Mouse (Mus musculus) midbrain, embryonic 15.5 days (tissue): ENCODE measurements at regions not wholly inside any gene's neighbourhood (a gene's known extent, or its start where the extent isn't known, plus 50 kb on each side); places are given as distances from the start of the nearest gene placed in this dataset.

Experiments used
- ATAC-seq: fragments of 200-750 bp; cut with Nextera tagmentation; replicated peaks from 2 replicates; pipeline ENCODE4 v1.8.0; 2017; ENCODE audit warnings: moderate TSS enrichment
- H3K27ac ChIP-seq: fragments of 300-500 bp; sonication (generic); 2 replicates; pipeline ENCODE4 v1.5.1; 2015; ENCODE audit warnings: mild to moderate bottlenecking, inconsistent platforms
- H3K27me3 ChIP-seq: fragments of 300-500 bp; sonication (generic); replicated peaks from 2 replicates; pipeline ENCODE4 v1.6.1; 2015; ENCODE audit warnings: inconsistent platforms
- H3K36me3 ChIP-seq: fragments of 300-500 bp; sonication (generic); replicated peaks from 2 replicates; pipeline ENCODE4 v1.6.1; 2015; ENCODE audit warnings: inconsistent platforms
- H3K4me1 ChIP-seq: fragments of 300-500 bp; sonication (generic); 2 replicates; pipeline ENCODE4 v1.6.1; 2015; ENCODE audit warnings: inconsistent platforms
- H3K4me2 ChIP-seq: fragments of 300-500 bp; sonication (generic); 2 replicates; pipeline ENCODE4 v1.6.1; 2015; ENCODE audit warnings: inconsistent platforms, mild to moderate bottlenecking, moderate library complexity
- H3K4me3 ChIP-seq: fragments of 300-500 bp; sonication (generic); 2 replicates; pipeline ENCODE4 v1.5.1; 2015; ENCODE audit warnings: mild to moderate bottlenecking, inconsistent platforms
- H3K9ac ChIP-seq: fragments of 300-500 bp; sonication (generic); 2 replicates; pipeline ENCODE4 v1.6.1; 2015; ENCODE audit warnings: mild to moderate bottlenecking, inconsistent platforms
- H3K9me3 ChIP-seq: fragments of 300-500 bp; sonication (generic); 2 replicates; pipeline ENCODE4 v1.6.1; 2016; ENCODE audit warnings: inconsistent platforms
- WGBS: fragments of 180-500 bp; shearing (Covaris S2); methylation state at CpG from one replicate; pipeline ENCODE4 v1.1.7; 2015; ENCODE audit warnings: mixed read lengths; 5-methylcytosine and 5-hydroxymethylcytosine counted together

- 86% methylated on average over 5 of the region's 5 CpGs for WGBS
- H3K4me3 ChIP-seq: no peak overlapping the region
- no peaks in the 10 kb centered on the region for H3K9me3 ChIP-seq
- no peak for ATAC-seq
- no peak overlapping the region for H3K9ac ChIP-seq
- peaks cover 8% of the 10 kb centered on the region; the same call in 1 of the 2 replicates for H3K4me1 ChIP-seq
- no peaks in the 10 kb centered on the region for H3K36me3 ChIP-seq
- no peak overlapping the region for H3K27ac ChIP-seq
- H3K27me3 ChIP-seq: no peaks in the 10 kb centered on the region
- H3K4me2 ChIP-seq: no peak overlapping the region
These were observed 53.3 kb upstream of the Zfp280d start for GRCm38 (mm10) chr9:72221333-72221732.
